Mouse (Mus musculus): ENCODE measurements around the gene Spo11.

Gene Spo11

GRCm38 (mm10) chr2:173036055-173036454 is 58.6 kb downstream of the Spo11 start:
- no peak for DNase-seq

- DNase-seq: no peak
These were observed 59.1 kb downstream of the Spo11 start for GRCm38 (mm10) chr2:173036611-173037010.

- DNase-seq: no peak
These were observed 59.8 kb downstream of the Spo11 start for GRCm38 (mm10) chr2:173037347-173037746.

GRCm38 (mm10) chr2:173037827-173038607 is 60.5 kb downstream of the Spo11 start:
- no peak for DNase-seq

GRCm38 (mm10) chr2:173039041-173039440 is 61.5 kb downstream of the Spo11 start:
- no peak for DNase-seq

GRCm38 (mm10) chr2:173040803-173041202 is 63.3 kb downstream of the Spo11 start:
- no peak for DNase-seq

- no peak for DNase-seq
These were observed 63.7 kb downstream of the Spo11 start for GRCm38 (mm10) chr2:173041242-173041641.

- no peak for DNase-seq
These were observed 64.4 kb downstream of the Spo11 start for GRCm38 (mm10) chr2:173041893-173042292.

- no peak for DNase-seq
These were observed 65.1 kb downstream of the Spo11 start for GRCm38 (mm10) chr2:173042504-173043162.

All from lung, postnatal 14 days (tissue).